Mouse (Mus musculus): ENCODE data around the gene Swi5.

DNA sequence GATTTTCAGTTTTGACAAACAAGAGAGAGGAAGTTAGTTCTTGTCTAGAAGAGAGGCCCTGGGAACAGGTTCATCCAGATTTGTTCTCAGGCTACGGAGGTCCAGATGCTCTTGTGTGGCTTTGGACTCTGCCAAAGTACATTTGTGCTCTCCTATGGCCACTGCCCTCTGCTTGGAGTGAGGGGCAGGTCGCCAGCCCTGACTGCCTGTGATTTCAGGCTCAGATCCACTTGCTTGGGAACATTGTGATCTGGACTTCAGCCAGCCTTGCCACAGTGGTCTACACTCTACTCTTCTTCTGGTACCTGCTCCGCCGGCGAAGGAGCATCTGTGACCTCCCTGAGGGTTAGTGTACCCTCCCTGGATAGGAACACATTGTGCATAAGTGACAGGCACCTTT is 35.2 kb downstream of the Swi5 start:
- no peak for TF ChIP-seq POLR2A (IDR thresholded peaks at IDR 0.05; ENCODE audit: borderline replicate concordance, insufficient read depth, low read length)
- TF ChIP-seq CTCF (IDR thresholded peaks at IDR 0.05; ENCODE audit: borderline replicate concordance, insufficient read depth, low read depth, low read length): no peak

Data from cerebellum, adult 2 months (tissue).